Mouse (Mus musculus): ENCODE measurements around the gene Lyrm9.

DNA sequence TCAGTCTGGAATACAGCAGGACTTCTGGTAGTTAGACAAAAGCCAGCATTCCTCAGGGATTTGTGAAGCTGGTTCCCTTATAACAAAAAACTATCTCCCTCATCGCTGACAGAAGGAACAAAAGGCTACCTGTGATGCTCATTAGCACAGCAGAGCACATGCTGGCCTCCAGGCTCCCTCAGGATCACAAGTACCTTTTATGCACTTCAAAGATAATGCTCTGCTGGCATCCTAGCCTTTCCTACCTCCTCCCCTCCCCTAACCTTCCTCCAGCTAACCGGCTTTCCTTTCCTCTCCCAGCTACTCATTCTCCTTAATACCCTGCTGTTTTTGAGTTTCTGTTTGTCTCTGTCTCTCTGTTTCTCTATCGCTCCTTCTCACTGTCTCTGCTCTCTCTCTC, 31.2 kb downstream of the Lyrm9 start:
- TF ChIP-seq CTCF (IDR thresholded peaks at IDR 0.05; ENCODE audit: low read depth, low read length), result no peak
- no peak for TF ChIP-seq POLR2A (IDR thresholded peaks at IDR 0.05; ENCODE audit: borderline replicate concordance, low read depth, low read length)

Data from bone marrow macrophage, adult 2 months (primary cell).